In the genomic region with DNA sequence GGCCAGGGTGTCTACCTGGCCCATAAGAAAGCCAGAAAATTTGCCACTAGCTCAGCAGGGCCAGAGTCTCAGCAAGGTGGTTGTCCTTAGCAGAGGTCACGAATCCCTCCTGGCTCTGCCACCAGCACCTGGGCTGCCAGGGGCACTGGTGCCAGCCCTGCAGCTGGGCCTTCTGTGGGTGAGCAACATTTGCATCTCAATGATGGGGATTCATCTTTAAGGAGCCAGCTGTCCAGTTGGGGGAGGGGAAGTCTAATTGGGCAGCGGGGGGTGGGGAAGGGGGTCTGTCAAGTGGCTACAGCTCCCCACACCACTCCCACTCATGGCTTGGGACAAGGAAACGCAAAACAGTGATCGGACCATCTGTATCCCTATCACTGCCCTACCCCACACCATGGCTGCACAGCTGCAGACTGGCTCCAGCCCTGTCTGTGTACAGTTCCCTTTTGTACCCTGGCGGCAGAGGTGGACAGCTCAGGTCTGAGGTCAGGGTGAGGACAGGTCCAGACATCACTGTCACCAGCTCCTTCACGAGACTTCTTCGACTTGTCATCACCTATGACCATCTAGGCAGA, we compare ENCODE assay signal across 19 mouse cellular contexts. TPM values are rescaled to one million over a fixed set of nuclear protein-coding genes. Genes with fewer than 3 reads are reported as not detected.
DNase-seq lines count a peak whose midpoint lies in the region; ATAC-seq lines count a peak whose summit lies in the region.
"Had no signal": no experiment of that assay in that cellular context is flagged by ENCODE, and none has a peak within 500 bp of the region (broad histone marks: within the 10 kb centered on the region; RNA-seq: fewer than 3 reads in every experiment).

No protein-coding gene starts in this region.

- H3K27me3 ChIP-seq in embryonic facial prominence, embryonic 11.5 days (ENCODE audit: control insufficient read depth, insufficient read depth, low read length) = no peaks in the 10 kb centered on the region
- H3K27me3 ChIP-seq in hindbrain, embryonic 16.5 days (replicated peaks; ENCODE audit: control insufficient read depth, insufficient read depth, low read length) = no peaks in the 10 kb centered on the region
- peaks cover 9% of the 10 kb centered on the region; the same call in 1 of the 2 replicates for H3K27me3 ChIP-seq in heart, embryonic 12.5 days (replicated peaks)
- H3K27me3 ChIP-seq: limb, embryonic 15.5 days had no signal

- DNase-seq in left cerebral cortex, postnatal 4 days = peak; percentile 47
- no peak for DNase-seq in left cerebral cortex, adult 18-20 months (ENCODE audit: low spot score in 2 of 2)
- DNase-seq in A20 (ENCODE audit: low read depth, low spot score) = peak; percentile 83
- no peak for DNase-seq in embryonic facial prominence, embryonic 11.5 days (ENCODE audit: low spot score)
- DNase-seq in lung, postnatal 14 days = no peak
- DNase-seq: adrenal gland, postnatal 36 days; embryo, embryonic 11 days; gastrocnemius, postnatal 10 days; heart, adult 2 months; kidney, adult 18-20 months; kidney, postnatal 10 days; lung, postnatal 10 days had no signal

- no peak overlapping the region for H3K27ac ChIP-seq in embryonic facial prominence, embryonic 11.5 days (replicated peaks; ENCODE audit: low read depth, low read length)
- H3K27ac ChIP-seq in hindbrain, embryonic 16.5 days (ENCODE audit: low read depth, low read length) = no peak overlapping the region
- H3K27ac ChIP-seq in heart, embryonic 12.5 days (ENCODE audit: poor library complexity, severe bottlenecking) = no peak overlapping the region
- H3K27ac ChIP-seq: heart, adult 2 months; limb, embryonic 15.5 days had no signal

- no peak overlapping the region for H3K4me3 ChIP-seq in embryonic facial prominence, embryonic 11.5 days (ENCODE audit: low read depth, low read length)
- H3K4me3 ChIP-seq in hindbrain, embryonic 16.5 days (ENCODE audit: low read length) = no peak overlapping the region
- no peak overlapping the region for H3K4me3 ChIP-seq in heart, embryonic 12.5 days
- H3K4me3 ChIP-seq: heart, adult 2 months; limb, embryonic 15.5 days; megakaryocyte, embryonic 14.5 days had no signal

- H3K9me3 ChIP-seq in embryonic facial prominence, embryonic 11.5 days (replicated peaks; ENCODE audit: control insufficient read depth, low read length) = no peaks in the 10 kb centered on the region
- no peaks in the 10 kb centered on the region for H3K9me3 ChIP-seq in hindbrain, embryonic 16.5 days (ENCODE audit: control insufficient read depth, low read length)
- H3K9me3 ChIP-seq in heart, embryonic 12.5 days (replicated peaks) = no peaks in the 10 kb centered on the region
- H3K9me3 ChIP-seq: limb, embryonic 15.5 days; megakaryocyte, embryonic 14.5 days had no signal

- WGBS in embryonic facial prominence, embryonic 11.5 days = 72% methylated on average over 7 of the region's 7 CpGs
- WGBS in hindbrain, embryonic 16.5 days = 48% methylated on average over 7 of the region's 7 CpGs
- WGBS in heart, embryonic 12.5 days = 56% methylated on average over 7 of the region's 7 CpGs

- no peak overlapping the region for H3K9ac ChIP-seq in embryonic facial prominence, embryonic 11.5 days (replicated peaks; ENCODE audit: low read length)
- H3K9ac ChIP-seq in hindbrain, embryonic 16.5 days (ENCODE audit: low read depth, low read length) = no peak overlapping the region
- no peak overlapping the region for H3K9ac ChIP-seq in heart, embryonic 12.5 days
- H3K9ac ChIP-seq: limb, embryonic 15.5 days had no signal

- intact Hi-C loops in left cerebral cortex, postnatal 4 days (cut with DNase I) = no loop called here

- ATAC-seq in embryonic facial prominence, embryonic 11.5 days (replicated peaks; ENCODE audit: insufficient number of reproducible peaks, low FRiP score, low TSS enrichment, low read depth) = 0 out of 2 replicates have a peak, but pooled peaks have one; percentile 27
- 0 out of 2 replicates have a peak, but pooled peaks have one; percentile 21 for ATAC-seq in hindbrain, embryonic 16.5 days
- ATAC-seq in heart, embryonic 12.5 days (ENCODE audit: insufficient number of reproducible peaks, low FRiP score) = no peak
- ATAC-seq: activated CD4-positive, CD25-positive, alpha-beta regulatory T cell, adult 4 months; Patski had no signal

- no peaks in the 10 kb centered on the region; the same call in 1 of the 2 replicates for H3K4me1 ChIP-seq in embryonic facial prominence, embryonic 11.5 days (ENCODE audit: control insufficient read depth, insufficient read depth, low read length)
- peaks cover 5% of the 10 kb centered on the region for H3K4me1 ChIP-seq in hindbrain, embryonic 16.5 days (ENCODE audit: control insufficient read depth, insufficient read depth, low read depth, low read length)
- peaks cover 3% of the 10 kb centered on the region for H3K4me1 ChIP-seq in heart, embryonic 12.5 days (replicated peaks)
- H3K4me1 ChIP-seq: megakaryocyte, embryonic 14.5 days had no signal

- H3K4me2 ChIP-seq in embryonic facial prominence, embryonic 11.5 days (ENCODE audit: low read depth, low read length) = no peak overlapping the region
- no peak overlapping the region for H3K4me2 ChIP-seq in hindbrain, embryonic 16.5 days (ENCODE audit: low read length)
- no peak overlapping the region for H3K4me2 ChIP-seq in heart, embryonic 12.5 days
- H3K4me2 ChIP-seq: limb, embryonic 15.5 days had no signal

- no peaks in the 10 kb centered on the region for H3K36me3 ChIP-seq in embryonic facial prominence, embryonic 11.5 days (replicated peaks; ENCODE audit: control insufficient read depth, insufficient read depth, low read depth, low read length)
- H3K36me3 ChIP-seq in hindbrain, embryonic 16.5 days (ENCODE audit: control insufficient read depth, insufficient read depth, low read length) = no peaks in the 10 kb centered on the region
- H3K36me3 ChIP-seq in heart, embryonic 12.5 days = no peaks in the 10 kb centered on the region
- H3K36me3 ChIP-seq: limb, embryonic 15.5 days had no signal

RNA-seq across cellular contexts. Expression of a gene that starts 48.4 kb away (rescaled TPM):
- total RNA-seq in left cerebral cortex, postnatal 4 days (2021) = 10 to 100 TPM in 1 of 2 experiments, 1 to 10 TPM in 1; 9.9 to 16.3 TPM
- total RNA-seq in left cerebral cortex, adult 18-20 months (2021) = 100 to 1,000 TPM; 151 to 157 TPM
- 1.7 and 2.4 TPM in 2 replicates for polyA plus RNA-seq in embryonic facial prominence, embryonic 11.5 days (2014; fragmentation: Nextera tagmentation; extraction: Ambion mirVana)
- 5.5 and 11.3 TPM in 2 replicates for polyA plus RNA-seq in hindbrain, embryonic 16.5 days (2015; fragmentation: Nextera tagmentation; extraction: Ambion mirVana)
- 1.5 and 4.9 TPM in 2 replicates for polyA plus RNA-seq in heart, embryonic 12.5 days (2016; fragmentation: Nextera tagmentation; extraction: Ambion mirVana)
- total RNA-seq: gastrocnemius, postnatal 10 days had no signal
- polyA plus RNA-seq: activated CD4-positive, CD25-positive, alpha-beta regulatory T cell, adult 4 months; liver, embryonic 16.5 days; Patski had no signal

RNA-seq across cellular contexts. Expression of a gene that starts 58.7 kb away (rescaled TPM):
- 1 to 10 TPM; 4.3 to 5.8 TPM for total RNA-seq in left cerebral cortex, postnatal 4 days (2021)
- total RNA-seq in left cerebral cortex, adult 18-20 months (2021) = 1 to 10 TPM; 1.2 to 1.5 TPM
- 17.7 and 21.2 TPM in 2 replicates for polyA plus RNA-seq in embryonic facial prominence, embryonic 11.5 days (2014; fragmentation: Nextera tagmentation; extraction: Ambion mirVana)
- polyA plus RNA-seq in hindbrain, embryonic 16.5 days (2015; fragmentation: Nextera tagmentation; extraction: Ambion mirVana) = 6.4 and 7.4 TPM in 2 replicates
- polyA plus RNA-seq in heart, embryonic 12.5 days (2016; fragmentation: Nextera tagmentation; extraction: Ambion mirVana) = 22.4 and 23.0 TPM in 2 replicates

RNA-seq across cellular contexts. Expression of a gene that starts 58.9 kb away (rescaled TPM):
- 10 to 100 TPM; 21.1 to 25.4 TPM for total RNA-seq in left cerebral cortex, postnatal 4 days (2021)
- total RNA-seq in left cerebral cortex, adult 18-20 months (2021) = 10 to 100 TPM; 60.9 to 64.4 TPM
- polyA plus RNA-seq in embryonic facial prominence, embryonic 11.5 days (2014; fragmentation: Nextera tagmentation; extraction: Ambion mirVana) = 18.7 and 19.4 TPM in 2 replicates
- polyA plus RNA-seq in hindbrain, embryonic 16.5 days (2015; fragmentation: Nextera tagmentation; extraction: Ambion mirVana) = 32.9 and 33.0 TPM in 2 replicates
- 11.3 and 12.5 TPM in 2 replicates for polyA plus RNA-seq in heart, embryonic 12.5 days (2016; fragmentation: Nextera tagmentation; extraction: Ambion mirVana)

Comparison
In these comparisons a context has a peak if more than half of its experiments do, and no peak if none do; other contexts are left out.
1. DNase-seq: peak in left cerebral cortex, postnatal 4 days (single experiment) and A20 (single experiment); none in left cerebral cortex, adult 18-20 months (0 of 2), embryonic facial prominence, embryonic 11.5 days (single experiment) and lung, postnatal 14 days (single experiment).